Mouse (Mus musculus): ENCODE results near the gene B4galnt1.
"Not testable (repeated sequence)": the region's sequence is repeated elsewhere in the genome, so short reads cannot be mapped to it uniquely, and the experiment has no call there.

Gene B4galnt1

DNA sequence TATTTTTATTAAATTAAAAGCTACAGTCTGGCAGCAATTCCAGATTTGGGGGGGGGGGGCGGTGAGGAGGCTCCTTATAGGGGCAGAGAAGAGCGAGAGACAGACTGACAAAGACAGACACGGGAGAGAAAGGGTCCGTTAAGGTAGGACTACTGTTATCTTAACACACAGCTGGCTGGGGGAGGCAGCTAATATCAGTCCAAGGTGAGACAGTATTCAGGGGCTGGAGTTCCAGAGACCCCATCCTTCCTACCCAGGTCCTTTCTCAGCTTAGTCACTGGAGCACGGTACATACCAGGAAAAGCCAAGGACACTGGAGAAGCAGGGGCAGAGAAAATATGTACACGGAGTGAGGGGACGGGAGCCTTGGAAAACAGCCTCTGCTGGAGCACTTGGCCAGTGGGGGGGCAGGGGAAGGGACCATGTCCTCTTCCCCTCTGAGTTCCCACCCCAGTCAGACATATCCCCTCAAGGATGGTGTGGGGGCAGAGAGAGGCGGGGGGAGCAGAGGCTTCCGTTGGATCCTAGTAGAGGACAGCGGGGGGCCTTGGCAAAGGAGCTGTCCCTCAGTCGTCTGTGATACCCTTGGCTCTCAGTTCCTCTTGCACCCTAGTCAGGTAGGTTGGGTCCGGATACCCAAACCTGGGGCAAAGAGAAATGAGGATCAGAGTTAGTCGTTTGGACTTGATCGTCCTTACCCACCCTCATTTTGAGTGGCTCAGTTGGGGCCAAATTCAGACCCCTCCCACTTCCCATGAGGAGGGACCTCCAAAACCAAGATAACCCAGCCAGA, 25.6 kb downstream of the B4galnt1 start:
- no peak for DNase-seq

DNA sequence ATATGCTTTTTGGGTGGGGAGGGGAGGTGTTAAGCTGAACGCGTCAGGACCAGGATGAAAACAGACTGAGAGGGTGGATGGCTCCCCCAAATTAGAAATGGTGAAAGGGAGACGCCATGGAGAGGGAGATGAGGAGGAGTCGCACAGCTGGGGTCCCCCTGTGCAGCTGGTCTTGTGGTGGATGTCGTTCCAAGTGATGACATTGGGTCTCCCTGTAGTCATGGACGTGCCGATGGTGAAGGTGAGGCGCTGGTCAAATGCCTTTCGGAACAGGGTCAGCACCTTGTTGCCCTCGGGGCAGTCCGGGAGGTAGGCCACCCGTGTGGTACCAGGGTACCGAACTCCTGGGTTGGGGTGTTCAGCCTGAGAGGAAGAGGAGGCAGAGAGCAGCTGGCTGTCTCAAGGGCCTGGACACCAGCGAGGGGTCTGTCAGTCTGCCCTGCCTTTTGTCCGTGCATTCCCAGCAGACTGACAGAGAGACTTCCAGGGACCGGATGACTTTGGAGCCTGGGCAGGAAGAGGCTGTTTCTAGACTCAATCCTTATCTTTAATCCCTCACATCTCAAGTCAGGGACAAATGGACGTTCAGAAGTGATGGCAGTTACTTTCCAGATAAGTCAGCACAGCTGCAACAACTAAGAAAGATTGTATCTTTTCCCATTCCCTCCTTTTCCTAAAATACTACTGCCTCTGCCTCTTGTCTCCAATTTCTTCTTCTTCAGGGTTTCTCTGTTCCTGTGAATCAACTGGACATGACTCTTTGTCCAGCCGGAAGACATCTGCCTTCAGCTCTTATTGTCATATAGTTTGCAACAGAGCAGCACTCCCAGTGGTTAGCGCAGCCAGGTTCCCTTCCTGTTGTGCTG, 26.4 kb downstream of the B4galnt1 start:
- no peak for DNase-seq

DNA sequence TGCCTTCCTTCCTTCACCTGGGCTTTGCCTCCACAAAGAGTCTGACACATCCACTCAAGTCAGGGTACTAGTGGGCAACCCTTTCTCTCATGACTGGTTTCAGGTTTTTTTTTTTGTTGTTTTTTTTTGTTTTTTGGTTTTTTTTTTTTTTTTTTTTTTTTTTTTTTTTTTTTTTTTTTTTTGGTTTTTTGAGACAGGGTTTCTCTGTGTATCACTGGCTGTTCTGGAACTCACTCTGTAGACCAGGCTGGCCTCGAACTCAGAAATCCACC, 27.0 kb downstream of the B4galnt1 start:
- not testable (repeated sequence) for DNase-seq

DNA sequence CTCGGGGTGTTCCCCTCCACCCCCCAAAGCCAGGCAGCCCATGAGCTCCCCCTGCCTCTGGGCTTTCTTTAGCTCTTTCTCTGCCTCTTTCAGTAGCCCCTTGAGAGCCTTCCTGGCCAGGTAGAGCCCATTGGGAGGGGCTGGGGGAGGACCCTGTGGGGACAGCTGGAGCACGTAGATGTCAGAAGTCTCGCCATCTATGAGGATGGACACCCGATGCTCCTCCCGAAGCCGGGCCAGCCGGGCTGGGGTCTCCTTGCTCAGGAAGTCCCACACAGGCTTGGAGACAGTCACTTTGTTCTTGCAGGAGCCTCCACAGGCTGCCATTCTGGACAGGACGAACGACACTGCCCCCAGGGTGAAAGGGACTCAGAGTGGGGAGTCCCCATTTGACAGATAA, 28.0 kb downstream of the B4galnt1 start:
- no peak for DNase-seq

DNA sequence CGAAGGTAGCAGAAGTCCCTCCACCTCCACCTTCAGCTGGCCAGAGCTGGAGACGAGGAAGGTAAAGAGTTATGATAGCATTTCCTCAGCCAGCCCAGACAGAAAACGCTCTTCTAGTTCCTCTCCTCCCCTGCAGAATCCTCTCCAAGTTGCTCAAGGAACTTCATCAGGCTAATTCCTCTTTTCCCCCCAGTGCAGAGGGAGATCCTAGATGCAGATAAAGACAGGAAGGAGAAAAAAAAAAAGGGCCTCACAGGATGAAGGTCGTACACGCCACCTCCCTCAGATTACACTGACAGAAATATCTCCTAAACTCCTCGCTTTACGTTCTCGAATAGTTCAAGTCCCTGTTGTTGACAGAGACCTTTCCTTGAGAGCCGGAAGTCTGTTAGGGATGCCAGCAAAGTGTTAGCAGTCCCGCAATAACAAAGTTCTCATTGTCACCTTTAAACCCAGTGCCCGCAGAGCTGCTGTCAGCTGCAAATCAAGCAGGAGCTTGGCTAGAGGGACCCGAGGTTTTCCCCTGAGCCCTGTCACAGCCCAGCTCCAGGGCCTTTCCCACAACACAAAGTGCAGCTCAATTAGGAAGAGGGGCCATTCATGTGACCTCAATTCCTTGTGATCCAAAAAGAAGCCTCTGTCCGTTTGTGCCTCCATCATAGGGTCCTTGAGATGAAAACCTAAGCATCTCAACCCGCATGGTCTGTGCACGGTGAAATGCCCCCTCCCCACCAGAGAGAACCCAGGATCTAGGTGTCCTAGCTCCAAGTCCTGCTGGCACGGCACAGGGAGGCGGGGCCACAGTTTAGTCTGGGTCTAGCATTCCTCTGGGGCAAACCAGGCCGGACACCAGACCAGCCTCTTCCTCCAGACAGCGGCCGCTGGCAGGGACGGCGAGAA, 29.7 kb downstream of the B4galnt1 start:
- no peak for DNase-seq

DNA sequence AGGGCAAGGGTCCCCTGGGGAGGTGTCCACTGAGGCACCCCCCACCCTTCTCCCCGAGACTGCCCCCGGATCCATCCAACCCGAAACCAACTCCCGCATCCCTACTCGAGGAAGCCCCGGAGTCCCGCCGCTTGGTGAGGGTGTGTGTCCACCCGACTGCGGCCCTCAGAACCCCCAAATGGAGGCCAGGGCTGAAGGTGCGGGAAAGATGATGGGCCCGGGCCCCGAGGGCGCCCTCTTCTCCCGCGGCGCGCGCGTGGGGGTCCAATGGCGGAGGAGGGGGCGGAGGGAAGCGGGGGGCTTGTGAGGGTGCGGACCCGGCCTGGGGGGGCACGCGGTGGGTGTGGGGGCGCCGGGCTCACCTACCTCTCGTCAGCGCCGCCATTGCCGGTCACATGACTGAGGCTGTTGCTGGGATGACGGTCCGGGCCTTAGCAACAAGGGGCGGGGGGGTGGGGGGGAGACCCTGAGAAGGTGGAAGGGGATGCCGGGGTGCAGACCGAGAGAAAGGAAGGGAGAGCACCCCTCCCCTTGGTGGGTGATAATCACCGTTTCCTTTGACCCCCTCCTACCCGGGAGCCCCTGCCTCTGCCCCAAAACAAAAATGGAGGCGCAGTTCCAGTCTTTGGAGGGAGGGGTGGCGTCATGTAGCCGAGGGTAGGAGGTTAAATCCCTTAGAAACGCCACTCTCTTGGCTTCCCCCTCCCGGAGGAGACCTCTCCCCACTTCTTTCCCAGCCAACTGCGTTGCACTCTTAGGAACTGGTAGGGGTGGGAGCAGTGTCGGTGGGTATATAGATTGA, 30.5 kb downstream of the B4galnt1 start, which contains the start of gene Dtx3:
TSS of gene Dtx3 (minus strand) at position 401 of the 802 bp plus-strand sequence.
- DNase-seq, result no peak

DNA sequence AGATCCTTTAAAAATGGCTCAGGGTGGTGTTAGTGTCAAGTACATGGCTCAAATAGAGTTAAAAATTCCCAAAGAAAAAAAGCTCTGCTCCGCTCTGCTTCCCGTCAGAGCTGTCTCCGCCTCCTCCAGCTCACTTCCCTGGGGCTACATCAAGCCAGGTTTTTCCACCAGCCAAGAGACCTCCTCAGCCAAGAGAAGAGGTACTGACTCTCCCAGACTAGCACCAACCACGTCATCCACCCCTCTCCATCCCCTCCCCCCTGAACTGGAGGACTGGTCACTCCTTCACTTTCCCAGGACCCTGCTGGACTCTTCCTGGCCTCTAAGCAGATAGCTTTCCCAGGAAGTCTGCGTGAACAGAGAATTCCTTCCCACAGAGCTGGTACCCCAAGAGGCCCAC, 31.4 kb downstream of the B4galnt1 start:
- peak; percentile 72 for DNase-seq

DNA sequence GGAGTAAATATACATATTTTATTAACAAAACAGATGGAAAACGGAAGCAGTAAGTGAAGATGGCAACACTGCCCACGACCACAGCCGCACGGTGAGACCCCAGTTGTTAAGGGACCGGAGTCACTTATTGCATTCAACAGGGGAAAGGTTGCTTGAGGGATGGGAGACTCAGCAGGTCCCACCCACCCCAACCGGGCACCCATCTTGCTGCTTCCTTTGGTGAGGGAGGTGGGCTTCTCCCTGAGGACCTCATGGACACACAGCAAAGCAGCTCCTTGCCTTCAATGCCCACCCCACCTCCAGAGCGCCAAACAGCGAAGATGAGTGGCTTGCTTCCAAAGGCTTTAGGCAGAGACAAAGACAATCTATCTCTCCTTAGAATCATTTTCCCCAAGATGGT, 32.1 kb downstream of the B4galnt1 start:
- DNase-seq, result no peak

DNA sequence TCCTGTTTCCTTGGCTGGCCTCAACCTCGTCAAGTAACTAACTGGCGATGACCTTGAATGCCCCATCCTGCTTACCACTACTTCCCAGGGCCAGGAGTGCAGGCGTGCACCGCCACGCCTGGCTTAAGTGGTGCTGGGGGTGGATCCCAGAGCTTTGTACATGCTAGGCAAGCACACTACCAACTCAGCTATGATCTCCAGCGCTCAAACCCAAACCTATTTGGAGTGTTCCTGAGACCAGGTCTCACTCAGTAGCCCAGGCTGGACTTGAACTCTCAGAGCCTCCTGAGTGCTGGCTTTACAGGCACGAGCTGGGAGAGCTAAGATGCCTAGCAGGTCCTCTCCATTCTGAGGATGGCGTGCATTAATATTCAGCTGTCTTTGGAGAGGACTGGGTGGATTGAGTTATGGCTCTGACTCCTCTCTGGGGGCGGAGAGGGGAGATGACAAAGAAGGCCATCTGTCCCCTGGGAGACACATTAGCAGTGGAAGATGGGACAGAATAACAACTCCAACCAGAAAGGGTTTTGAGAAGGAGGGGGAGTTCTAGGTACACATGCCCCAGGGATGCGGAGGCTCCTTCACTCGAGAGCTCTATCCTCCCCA, 32.6 kb downstream of the B4galnt1 start:
- peak; percentile 61 for DNase-seq

DNA sequence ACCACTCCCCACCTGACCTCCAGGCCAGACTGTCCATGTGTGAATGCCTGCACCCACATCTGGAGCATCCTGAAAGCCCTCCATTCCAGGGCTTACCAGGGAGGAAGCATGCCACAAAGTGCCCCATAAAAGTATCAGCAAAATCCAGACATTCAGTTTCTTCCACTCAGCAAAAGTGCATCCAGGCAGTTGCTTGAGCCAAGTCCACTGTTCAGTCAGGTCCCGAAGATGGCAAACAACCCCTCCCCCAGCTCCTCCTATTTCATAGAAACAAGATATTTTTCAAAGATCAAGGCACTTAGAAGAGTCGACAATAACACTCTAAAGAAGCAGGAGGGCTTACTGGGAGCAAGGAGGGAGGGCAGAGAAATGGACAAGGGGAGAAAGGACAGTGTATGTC, 33.5 kb downstream of the B4galnt1 start:
- no peak for DNase-seq

DNA sequence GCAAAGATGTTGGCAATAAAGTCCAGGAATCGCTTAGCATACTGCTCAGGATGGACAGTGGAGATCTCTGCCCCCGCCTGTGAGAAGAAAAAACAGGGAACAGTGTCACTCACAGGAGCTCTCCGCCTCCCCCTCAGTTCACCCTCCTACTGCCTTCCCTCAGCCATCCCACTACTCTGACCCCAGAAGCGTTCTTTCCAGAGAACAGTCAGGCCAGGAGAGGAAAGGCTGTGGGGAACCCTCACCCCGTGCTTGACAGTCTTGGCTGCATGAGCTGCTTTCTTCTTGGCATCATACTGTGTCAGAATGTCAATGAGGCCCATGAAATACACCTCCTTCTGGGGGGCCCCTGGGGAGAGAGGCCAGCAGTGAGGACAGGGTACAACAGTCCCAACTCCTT, 34.0 kb downstream of the B4galnt1 start:
- no peak for DNase-seq

DNA sequence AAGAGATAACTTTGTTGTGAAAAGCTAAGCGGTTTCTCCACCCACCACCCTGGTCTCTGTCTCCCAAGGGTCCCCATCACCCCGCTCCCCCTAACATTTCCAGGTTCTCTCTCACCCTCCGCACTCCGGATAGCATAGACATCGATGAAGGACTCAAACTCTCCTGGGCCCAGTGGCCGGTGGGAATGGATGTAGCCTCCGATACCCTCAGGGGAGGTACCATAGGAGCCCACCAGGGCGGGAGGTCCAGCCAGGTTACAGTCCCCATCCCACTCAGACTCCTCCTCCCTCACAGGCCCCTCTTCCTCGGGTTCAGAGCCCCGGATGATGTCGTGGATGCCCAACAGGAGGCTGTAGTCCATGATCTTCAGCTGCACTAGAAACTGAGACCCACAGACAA, 34.4 kb downstream of the B4galnt1 start:
- no peak for DNase-seq

DNA sequence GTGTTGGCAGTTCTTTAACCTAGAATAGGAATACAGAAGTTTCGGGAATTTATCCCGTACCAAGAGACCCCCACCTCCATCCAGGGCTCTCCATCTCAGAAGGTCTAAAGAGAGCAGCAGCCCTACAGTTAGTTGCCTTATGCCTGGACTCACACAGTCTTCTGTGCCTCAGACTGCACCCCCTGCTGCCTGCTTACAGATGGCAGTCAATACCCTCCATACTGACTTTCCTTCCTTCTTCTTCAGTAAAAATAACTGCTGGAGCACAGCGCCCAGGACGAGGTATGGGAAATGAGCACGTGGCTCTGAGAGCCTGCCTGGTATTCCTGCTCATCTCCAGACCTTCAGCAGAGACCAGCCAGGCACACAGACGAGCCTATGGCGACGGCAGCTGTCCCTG, 35.3 kb downstream of the B4galnt1 start:
- DNase-seq, result no peak

DNA sequence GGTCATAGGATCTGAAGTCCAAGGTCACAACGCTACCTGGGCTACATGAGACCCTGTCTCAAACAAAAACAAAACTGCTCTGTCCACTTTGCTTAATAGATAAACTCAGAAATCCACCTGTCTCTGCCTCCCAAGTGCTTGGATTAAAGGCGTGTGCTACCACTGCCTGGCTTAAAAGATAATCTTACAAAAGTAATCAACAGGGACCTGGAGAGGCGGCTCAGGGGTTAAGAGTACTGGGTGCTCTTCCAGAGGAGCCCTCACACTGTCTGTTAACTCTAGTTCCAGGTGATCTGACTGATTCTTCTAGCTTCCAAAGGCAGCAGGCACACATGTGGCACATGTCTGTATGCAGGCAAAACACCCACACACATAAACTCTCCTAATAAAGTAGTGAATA, 38.1 kb downstream of the B4galnt1 start:
- no peak for DNase-seq

DNA sequence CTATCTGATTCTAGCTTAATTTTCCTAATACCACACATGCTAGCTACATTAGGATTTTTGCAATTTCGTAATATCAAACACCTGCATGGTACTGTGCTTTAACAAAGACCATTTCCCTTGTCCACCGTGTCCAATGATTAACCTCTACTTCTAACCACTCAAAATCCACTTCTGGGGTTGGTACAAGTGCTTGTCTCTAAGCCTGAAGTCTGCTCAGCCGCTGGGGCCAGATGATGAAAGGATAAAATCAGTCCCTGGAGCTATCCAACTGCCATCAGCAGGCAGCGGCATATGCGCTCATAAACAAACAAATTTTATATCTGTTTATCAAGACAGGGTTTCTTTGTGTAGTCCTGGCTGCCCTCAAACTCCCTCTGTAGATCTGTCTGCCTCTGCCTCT, 39.6 kb downstream of the B4galnt1 start:
- no peak for DNase-seq

DNA sequence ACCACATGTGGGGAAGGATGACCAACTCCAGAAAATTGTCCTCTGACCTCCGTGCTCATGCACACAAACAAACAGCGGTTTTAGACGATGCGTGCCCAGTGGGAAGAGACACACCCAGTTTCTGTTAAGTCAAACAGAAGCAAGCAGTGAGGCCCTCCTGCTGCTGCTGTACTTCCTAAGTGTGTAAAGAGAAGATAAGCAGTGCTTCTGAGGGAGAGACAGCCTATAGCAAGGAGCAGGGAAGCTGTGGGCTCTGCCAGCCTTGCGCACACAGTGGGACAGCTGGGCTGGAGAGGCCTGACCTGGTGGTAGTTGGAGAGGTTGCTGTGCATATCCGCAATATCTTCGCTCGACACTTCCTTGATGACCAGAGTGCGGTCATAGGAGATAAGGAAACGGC, 40.3 kb downstream of the B4galnt1 start:
- DNase-seq, result no peak

DNA sequence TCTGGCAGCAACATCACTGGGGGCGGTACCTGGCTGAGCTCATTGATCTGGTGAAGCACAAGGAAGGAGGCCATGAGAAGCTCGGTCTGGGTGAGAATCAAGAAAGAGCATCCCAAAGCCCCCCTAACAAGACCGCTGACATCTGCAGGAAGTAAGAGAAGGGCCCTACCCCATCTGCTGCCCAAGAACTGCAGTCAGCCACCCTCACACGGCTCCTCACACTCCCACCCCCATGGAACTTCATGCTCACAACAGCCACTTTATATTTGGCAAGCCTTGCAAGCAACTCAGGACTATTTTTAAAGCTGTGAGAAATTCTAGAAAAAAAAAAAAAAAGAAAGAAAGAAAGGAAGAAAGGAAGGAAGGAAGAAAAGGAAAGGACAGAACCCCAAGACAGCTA, 43.9 kb downstream of the B4galnt1 start:
- no peak for DNase-seq

DNA sequence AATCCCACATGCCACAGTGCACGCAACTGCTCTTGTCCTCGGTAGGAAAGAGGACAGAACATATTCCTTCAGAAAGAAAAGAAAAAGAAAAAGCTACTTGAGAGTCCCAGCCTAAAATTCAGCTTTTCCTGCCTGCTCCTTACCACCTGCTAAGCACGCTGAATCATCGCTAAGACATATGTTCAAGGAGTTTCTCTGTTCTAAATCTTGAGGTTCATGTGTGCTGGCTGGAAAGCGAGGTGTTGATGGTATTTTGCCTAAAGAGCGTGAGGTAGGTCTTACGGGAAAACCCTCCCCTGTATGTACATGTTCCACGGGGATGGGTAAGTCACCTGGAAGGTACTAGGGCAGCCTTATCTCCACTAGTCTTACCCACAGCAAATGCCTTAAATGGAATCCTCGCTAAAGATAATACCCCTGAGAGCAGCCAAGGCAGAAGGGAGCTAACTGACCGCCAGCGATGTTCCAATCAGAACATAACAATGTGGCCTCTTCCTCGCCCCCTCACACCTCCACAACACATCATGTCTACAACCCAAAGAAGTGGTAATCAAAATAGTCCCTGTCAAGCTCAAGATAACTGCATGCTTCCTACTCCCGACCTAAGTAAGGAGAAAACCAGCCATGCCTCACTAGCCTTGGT, 45.0 kb downstream of the B4galnt1 start:
- DNase-seq, result no peak

DNA sequence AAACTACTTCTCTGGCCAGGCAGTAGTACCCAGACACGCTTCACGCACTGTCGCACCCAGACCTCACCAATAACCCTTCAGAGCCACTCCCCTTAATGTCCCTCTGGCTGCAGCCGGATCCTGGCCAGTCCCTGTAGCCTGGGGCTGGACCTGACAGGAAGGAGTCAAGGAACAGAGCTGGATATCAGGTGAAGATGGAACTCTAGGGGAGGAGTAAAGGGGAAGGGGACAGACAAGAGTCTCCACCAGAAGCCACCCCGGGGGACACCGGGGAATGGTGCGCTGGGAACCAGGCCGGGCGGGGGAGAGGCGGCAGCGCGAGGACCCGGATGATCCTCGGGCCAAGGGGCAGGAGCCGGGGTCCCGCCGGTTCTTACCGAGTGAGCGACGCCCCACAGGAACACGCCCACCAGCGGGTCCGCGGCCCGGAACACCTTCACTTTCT, 46.0 kb downstream of the B4galnt1 start:
- DNase-seq, result no peak

DNA sequence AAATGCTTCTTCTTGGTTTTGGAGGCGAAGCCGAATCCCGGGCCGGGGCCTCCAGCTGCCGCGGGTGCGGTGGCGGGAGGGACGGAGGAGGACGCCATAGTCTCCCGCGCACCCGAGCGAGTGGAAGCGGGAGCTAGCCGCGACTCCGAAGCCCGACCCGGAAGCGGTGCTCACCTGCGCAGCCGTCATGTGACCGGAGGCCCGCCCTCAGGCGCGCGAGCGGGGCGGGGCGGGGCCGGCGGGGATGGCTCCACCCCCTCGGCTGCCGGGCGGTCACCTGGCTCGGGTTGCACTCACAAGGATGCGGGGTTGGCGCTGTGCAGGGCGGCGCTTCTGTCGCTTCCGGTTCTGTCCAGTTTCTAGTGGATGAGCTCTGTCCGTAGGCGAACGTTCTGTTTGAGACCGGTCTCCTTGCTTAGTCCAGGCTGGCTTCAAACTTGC, 46.4 kb downstream of the B4galnt1 start, which contains the start of gene Pip4k2c:
TSS of gene Pip4k2c (minus strand) at position 172 of the 441 bp plus-strand sequence.
- peak; percentile 90 for DNase-seq

DNA sequence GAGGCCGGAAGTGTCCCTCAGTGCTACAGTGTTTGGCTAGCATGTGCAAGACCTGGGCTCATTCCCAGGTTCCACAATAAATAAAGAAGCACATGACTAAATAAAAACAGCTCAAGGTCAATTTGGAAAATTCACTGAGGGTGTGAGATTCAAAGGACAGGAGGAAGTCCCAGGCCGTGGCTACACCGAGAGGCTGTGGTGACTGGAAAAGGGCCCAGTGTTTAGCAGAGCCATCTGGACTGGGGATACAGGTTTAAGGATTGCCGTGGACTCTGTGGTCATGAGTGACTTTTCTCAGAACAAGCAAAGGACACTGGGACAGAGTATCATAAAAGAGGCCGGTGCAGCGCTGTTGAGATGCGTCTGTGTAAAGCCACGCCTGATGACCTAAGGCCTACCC, 48.2 kb downstream of the B4galnt1 start:
- DNase-seq, result no peak

Measured in layer of hippocampus, adult 9-11 months (tissue).